Comparison of ENCODE assay signal across 8 mouse cellular contexts in the genomic region with DNA sequence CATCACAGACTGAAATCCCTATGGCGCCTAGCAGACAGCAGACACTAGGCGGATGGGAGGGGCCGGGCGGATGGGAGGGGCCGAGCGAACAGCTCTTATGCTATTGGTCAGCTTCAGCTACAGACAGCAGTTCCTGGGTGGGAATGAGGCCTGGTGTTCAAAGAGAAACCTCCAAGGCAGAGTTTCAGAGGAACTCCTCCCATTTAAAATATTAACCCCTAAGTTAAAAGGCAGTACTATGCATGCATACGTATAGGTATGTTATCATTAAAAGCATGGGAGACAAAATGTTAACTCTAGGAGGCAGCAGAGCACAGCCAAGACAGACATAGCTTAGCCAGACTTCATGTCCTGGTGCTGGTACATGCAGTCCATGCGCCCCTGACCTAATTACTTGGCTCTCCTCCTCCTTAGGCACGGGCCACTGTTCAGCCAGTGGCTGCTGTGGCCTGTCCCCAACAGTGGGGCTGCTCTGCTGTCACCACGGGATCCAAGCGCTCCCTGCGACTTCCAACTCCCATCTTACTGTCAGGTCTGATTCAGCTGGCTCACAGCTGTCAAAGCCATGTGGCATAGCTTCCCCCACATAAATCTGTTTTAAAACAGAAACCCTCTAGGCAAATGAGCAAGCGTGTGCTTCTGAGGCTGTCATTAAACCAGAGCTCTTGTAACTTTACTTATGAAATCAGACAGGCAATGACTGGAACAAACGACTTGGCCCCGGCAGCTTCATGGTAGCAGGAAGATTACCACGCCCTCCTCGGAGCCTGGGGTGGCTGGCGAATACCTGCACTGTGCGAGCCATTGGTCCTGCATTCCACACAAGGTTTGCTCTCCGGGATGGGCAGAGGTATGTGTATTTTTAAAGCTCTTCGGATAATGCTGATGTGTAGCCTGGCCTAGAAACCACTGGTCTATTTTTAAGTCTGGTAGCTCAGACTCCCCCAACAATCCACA. TPM values are rescaled to one million over a fixed set of nuclear protein-coding genes. Genes with fewer than 3 reads are reported as not detected.
DNase-seq lines count a peak whose midpoint lies in the region; ATAC-seq and TF ChIP-seq lines count a peak whose summit lies in the region.

No protein-coding gene starts in this region.

- no peak overlapping the region for H3K9ac ChIP-seq in forebrain, embryonic 16.5 days (replicated peaks; ENCODE audit: low read depth, low read length)

- 0 out of 2 replicates have a peak overlapping the region, but pooled peaks have one; percentile 10 for H3K27ac ChIP-seq in forebrain, embryonic 16.5 days (ENCODE audit: low read length)
- peak overlapping the region; percentile 79 for H3K27ac ChIP-seq in layer of hippocampus, adult 2 months

- TF ChIP-seq CTCF in layer of hippocampus, adult 2 months (conservative IDR thresholded peaks at IDR 0.05) = peak; percentile 73

- ATAC-seq in forebrain, embryonic 16.5 days = peak; percentile 69
- ATAC-seq in monocyte, adult 5-6 weeks (replicated peaks; ENCODE audit: insufficient number of reproducible peaks, low FRiP score, low TSS enrichment, poor library complexity, severe bottlenecking) = no peak

- H3K4me2 ChIP-seq in forebrain, embryonic 16.5 days (ENCODE audit: low read length) = no peak overlapping the region

- peak; percentile 51 to 55 for DNase-seq in cerebellum, postnatal 14 days
- DNase-seq in cerebellum, postnatal 36 days = no peak
- DNase-seq in heart, postnatal 4 days = peak; percentile 62
- DNase-seq in layer of hippocampus, adult 2 months (ENCODE audit: low spot score in 2 of 2) = peak; percentile 73 to 77
- DNase-seq in lung, adult 18-20 months = peak; percentile 37 to 45
- peak; percentile 73 for DNase-seq in retina, embryonic 14.5 days (ENCODE audit: low spot score)

- no peak overlapping the region for H3K4me3 ChIP-seq in forebrain, embryonic 16.5 days (replicated peaks; ENCODE audit: low read length)
- H3K4me3 ChIP-seq in layer of hippocampus, adult 2 months = peak overlapping the region; percentile 9; the same call in 1 of the 2 replicates

- H3K27me3 ChIP-seq in forebrain, embryonic 16.5 days (replicated peaks; ENCODE audit: control insufficient read depth, insufficient read depth, low read length) = no peaks in the 10 kb centered on the region

- WGBS in forebrain, embryonic 16.5 days = 65% methylated on average over 21 of the region's 21 CpGs

- H3K9me3 ChIP-seq in forebrain, embryonic 16.5 days (ENCODE audit: control insufficient read depth, low read length) = no peaks in the 10 kb centered on the region

- H3K4me1 ChIP-seq in forebrain, embryonic 16.5 days (replicated peaks; ENCODE audit: control insufficient read depth, insufficient read depth, low read length) = peaks cover 17% of the 10 kb centered on the region

- H3K36me3 ChIP-seq in forebrain, embryonic 16.5 days (ENCODE audit: control insufficient read depth, insufficient read depth) = peaks cover 4% of the 10 kb centered on the region

RNA-seq across cellular contexts. Expression of a gene that starts 52.3 kb away (rescaled TPM):
- 33.7 and 37.8 TPM in 2 replicates for polyA plus RNA-seq in forebrain, embryonic 16.5 days (2015; fragmentation: Nextera tagmentation; extraction: Ambion mirVana)
- total RNA-seq in heart, postnatal 4 days (2021) = 10 to 100 TPM; 34.4 to 41.5 TPM
- total RNA-seq in layer of hippocampus, adult 2 months (2021) = 10 to 100 TPM; 72.4 to 73.8 TPM
- total RNA-seq in monocyte, adult 5-6 weeks (2017) = 20.8 to 45.9 TPM (median 22.8 TPM) in 3 replicates

Comparison
In these comparisons a context has a peak if more than half of its experiments do, and no peak if none do; other contexts are left out.
1. DNase-seq: peak in cerebellum, postnatal 14 days (2 of 2), heart, postnatal 4 days (single experiment), layer of hippocampus, adult 2 months (2 of 2), lung, adult 18-20 months (2 of 2) and retina, embryonic 14.5 days (single experiment); none in cerebellum, postnatal 36 days (0 of 2).